20 mouse cellular contexts compared by ENCODE assay signal in the genomic region with DNA sequence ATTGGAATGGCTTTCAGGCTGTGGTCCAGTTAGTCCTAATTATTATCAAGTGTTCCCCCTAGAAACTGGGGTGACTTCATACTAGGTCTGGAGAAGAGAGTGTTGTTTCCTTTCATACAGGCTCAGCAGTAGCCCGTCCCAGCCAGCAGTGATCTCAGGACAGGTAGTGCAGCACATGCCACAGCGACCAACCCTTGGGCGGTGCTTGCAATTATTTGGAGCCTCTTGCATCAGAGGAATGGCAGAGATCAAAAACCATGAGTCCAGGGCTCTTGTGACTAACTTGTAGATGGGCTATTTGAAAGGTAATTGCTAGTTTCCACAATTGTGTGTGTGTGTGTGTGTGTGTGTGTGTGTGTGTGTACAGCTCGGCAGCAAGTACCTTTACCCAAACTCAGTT.
DNase-seq lines count a peak whose midpoint lies in the region; ATAC-seq and TF ChIP-seq lines count a peak whose summit lies in the region.
"Had no signal": no experiment of that assay in that cellular context is flagged by ENCODE, and none has a peak within 500 bp of the region (broad histone marks: within the 10 kb centered on the region; RNA-seq: fewer than 3 reads in every experiment).

No protein-coding gene starts in this region.

- H3K36me3 ChIP-seq in liver, adult 2 months (ENCODE audit: control insufficient read depth, insufficient read depth, low read length) = no peaks in the 10 kb centered on the region
- H3K36me3 ChIP-seq in liver, embryonic 12.5 days = no peaks in the 10 kb centered on the region
- H3K36me3 ChIP-seq in myocyte (ENCODE audit: control insufficient read depth, insufficient read depth) = no peaks in the 10 kb centered on the region
- no peaks in the 10 kb centered on the region for H3K36me3 ChIP-seq in hindbrain, embryonic 10.5 days
- H3K36me3 ChIP-seq: embryonic facial prominence, embryonic 10.5 days; heart, embryonic 13.5 days; hindbrain, embryonic 13.5 days had no signal

- no peak for TF ChIP-seq CTCF in liver, adult 2 months (IDR thresholded peaks at IDR 0.05; ENCODE audit: low read depth, low read length)
- no peak for TF ChIP-seq CTCF in lung, adult 2 months (IDR thresholded peaks at IDR 0.05; ENCODE audit: insufficient read depth, low read length)

- H3K27me3 ChIP-seq in liver, adult 2 months (ENCODE audit: control insufficient read depth, insufficient read depth, low read length) = no peaks in the 10 kb centered on the region
- no peaks in the 10 kb centered on the region for H3K27me3 ChIP-seq in liver, embryonic 12.5 days (replicated peaks)
- no peaks in the 10 kb centered on the region for H3K27me3 ChIP-seq in myocyte (ENCODE audit: control insufficient read depth, insufficient read depth, insufficient read length)
- no peaks in the 10 kb centered on the region for H3K27me3 ChIP-seq in hindbrain, embryonic 10.5 days (ENCODE audit: insufficient read depth, poor library complexity, severe bottlenecking)
- H3K27me3 ChIP-seq: forebrain, embryonic 13.5 days; heart, embryonic 13.5 days; hindbrain, embryonic 13.5 days had no signal

- TF ChIP-seq POLR2A in liver, adult 2 months (IDR thresholded peaks at IDR 0.05; ENCODE audit: extremely low read depth, insufficient read depth, low read length) = no peak
- no peak for TF ChIP-seq POLR2A in lung, adult 2 months (IDR thresholded peaks at IDR 0.05; ENCODE audit: borderline replicate concordance, extremely low read depth, low read depth, low read length)
- TF ChIP-seq POLR2A in myocyte (IDR thresholded peaks at IDR 0.05; ENCODE audit: insufficient read length, low read depth) = no peak

- peaks cover 10% of the 10 kb centered on the region for H3K4me1 ChIP-seq in liver, adult 2 months (ENCODE audit: control insufficient read depth, insufficient read depth, low read length)
- H3K4me1 ChIP-seq in liver, embryonic 12.5 days = peaks cover 13% of the 10 kb centered on the region
- H3K4me1 ChIP-seq in lung, adult 2 months (ENCODE audit: control insufficient read depth, insufficient read depth, low read length) = no peaks in the 10 kb centered on the region
- H3K4me1 ChIP-seq in hindbrain, embryonic 10.5 days (replicated peaks) = peaks cover 32% of the 10 kb centered on the region

- no peak overlapping the region for H3K4me2 ChIP-seq in liver, embryonic 12.5 days
- no peak overlapping the region for H3K4me2 ChIP-seq in myocyte (ENCODE audit: low read depth)
- H3K4me2 ChIP-seq: forebrain, embryonic 13.5 days; heart, embryonic 13.5 days; hindbrain, embryonic 13.5 days had no signal

- H3K9me3 ChIP-seq in liver, embryonic 12.5 days (replicated peaks) = no peaks in the 10 kb centered on the region
- no peaks in the 10 kb centered on the region for H3K9me3 ChIP-seq in hindbrain, embryonic 10.5 days
- H3K9me3 ChIP-seq: embryonic facial prominence, embryonic 10.5 days; forebrain, embryonic 13.5 days; G1E; heart, embryonic 13.5 days; hindbrain, embryonic 13.5 days had no signal

- no peak for ATAC-seq in liver, embryonic 12.5 days
- ATAC-seq: CD4-positive, CD25-positive, alpha-beta regulatory T cell, adult 4 months; forebrain, embryonic 13.5 days; hindbrain, postnatal 0 days had no signal

- no peak overlapping the region for H3ac ChIP-seq in myocyte (ENCODE audit: control insufficient read depth, insufficient read length)

- H3K9ac ChIP-seq in liver, adult 2 months (ENCODE audit: low read depth, low read length) = no peak overlapping the region
- no peak overlapping the region for H3K9ac ChIP-seq in liver, embryonic 12.5 days
- H3K9ac ChIP-seq: forebrain, embryonic 13.5 days; heart, embryonic 13.5 days; hindbrain, embryonic 13.5 days had no signal

- H3K27ac ChIP-seq in liver, adult 2 months (replicated peaks; ENCODE audit: insufficient read depth, low read depth, low read length) = no peak overlapping the region
- no peak overlapping the region for H3K27ac ChIP-seq in liver, embryonic 12.5 days
- H3K27ac ChIP-seq in hindbrain, embryonic 10.5 days = no peak overlapping the region
- H3K27ac ChIP-seq: embryonic facial prominence, embryonic 10.5 days; forebrain, embryonic 13.5 days; heart, embryonic 13.5 days; hindbrain, embryonic 13.5 days; hindbrain, postnatal 0 days had no signal

- H3K79me2 ChIP-seq in liver, adult 2 months (ENCODE audit: control insufficient read depth, insufficient read depth, low read length) = no peaks in the 10 kb centered on the region
- no peaks in the 10 kb centered on the region for H3K79me2 ChIP-seq in myocyte (ENCODE audit: control insufficient read depth, insufficient read depth)

- H3K4me3 ChIP-seq in liver, adult 2 months (ENCODE audit: insufficient read depth, low read depth, low read length) = no peak overlapping the region
- H3K4me3 ChIP-seq in liver, embryonic 12.5 days = no peak overlapping the region
- H3K4me3 ChIP-seq in lung, adult 2 months (replicated peaks; ENCODE audit: extremely low read depth, low read depth, low read length) = no peak overlapping the region
- H3K4me3 ChIP-seq in myocyte = no peak overlapping the region
- no peak overlapping the region for H3K4me3 ChIP-seq in hindbrain, embryonic 10.5 days
- H3K4me3 ChIP-seq: embryonic facial prominence, embryonic 10.5 days; forebrain, embryonic 13.5 days; heart, embryonic 13.5 days; hindbrain, embryonic 13.5 days had no signal

- WGBS in liver, adult 2 months = 45% methylated on average over 4 of the region's 4 CpGs
- WGBS in liver, embryonic 12.5 days (ENCODE audit: insufficient replicate concordance) = 81% methylated on average over 4 of the region's 4 CpGs
- 74% methylated on average over 4 of the region's 4 CpGs for WGBS in lung, adult 2 months
- WGBS in hindbrain, embryonic 10.5 days = 94% methylated on average over 4 of the region's 4 CpGs

- peak; percentile 80 for DNase-seq in liver, adult 2 months (ENCODE audit: extremely low read depth, low read depth, low spot score)
- peak; percentile 18 for DNase-seq in lung, postnatal 25 days (ENCODE audit: low spot score)
- DNase-seq in lung, adult 2 months = no peak
- peak; percentile 54 for DNase-seq in MN1 (ENCODE audit: low spot score)
- no peak for DNase-seq in hindbrain, embryonic 10.5 days (ENCODE audit: low spot score)
- DNase-seq: adrenal gland, postnatal 14 days; B cell, adult 2 months; cerebellum, adult 2 months; cerebellum, postnatal 10 days; gastrocnemius, postnatal 14 days; heart, postnatal 4 days had no signal

TF ChIP-seq in myocyte, 11 proteins besides CTCF, POLR2A, EP300 and RAD21:
- TF ChIP-seq E2F4 (IDR thresholded peaks at IDR 0.05; ENCODE audit: insufficient read depth) = no peak
- peak; percentile 86 for TF ChIP-seq CEBPB (IDR thresholded peaks at IDR 0.05; ENCODE audit: insufficient read depth, poor library complexity, severe bottlenecking)
TF ChIP-seq in myocyte: peak in this region for 1.

Comparison
In these comparisons a context has a peak if more than half of its experiments do, and no peak if none do; other contexts are left out.
1. DNase-seq: peak in liver, adult 2 months (single experiment), lung, postnatal 25 days (single experiment) and MN1 (single experiment); none in lung, adult 2 months (single experiment) and hindbrain, embryonic 10.5 days (single experiment).